Mouse (Mus musculus) C2C12 (cell line): Measurements from ENCODE around the gene 1700034J05Rik. TPM values are rescaled to one million over a fixed set of nuclear protein-coding genes. Genes with fewer than 3 reads are reported as not detected.

Experiments
- H3K27me3 ChIP-seq: one replicate; pipeline ENCODE4 v1.6.1; 2011; ENCODE audit not compliant: control insufficient read depth, insufficient read depth, insufficient read length
- H3K36me3 ChIP-seq: one replicate; pipeline ENCODE4 v1.6.1; 2011; ENCODE audit not compliant: control insufficient read depth, insufficient read depth
- H3K4me3 ChIP-seq: one replicate; pipeline ENCODE4 v1.5.1; 2011; ENCODE audit warnings: mild to moderate bottlenecking, control low read depth; ENCODE audit not compliant: poor library complexity, insufficient read depth, severe bottlenecking
- H3K79me2 ChIP-seq: one replicate; pipeline ENCODE4 v1.6.1; 2011; ENCODE audit not compliant: control insufficient read depth, insufficient read depth
- H3K79me3 ChIP-seq: one replicate; pipeline ENCODE4 v1.6.1; 2011; ENCODE audit warnings: low read depth, control low read depth
- H3ac ChIP-seq: one replicate; pipeline ENCODE3; 2011; ENCODE audit warnings: low read depth; ENCODE audit not compliant: control insufficient read depth, insufficient read length
- CEBPB ChIP-seq: IDR thresholded peaks from one replicate; pipeline ENCODE4 v1.6.1; 2011; ENCODE audit warnings: low read depth, mild to moderate bottlenecking, control low read depth, moderate library complexity
- CTCF ChIP-seq: IDR thresholded peaks from one replicate; pipeline ENCODE4 v1.5.1; 2011; ENCODE audit not compliant: control insufficient read depth, insufficient read depth, insufficient read length
- FOSL1 ChIP-seq: IDR thresholded peaks from one replicate; pipeline ENCODE4 v1.8.0; 2011; ENCODE audit warnings: mild to moderate bottlenecking, low read length; ENCODE audit not compliant: poor library complexity, insufficient read depth, severe bottlenecking
- MAX ChIP-seq: IDR thresholded peaks from one replicate; pipeline ENCODE4 v1.6.1; 2011; ENCODE audit warnings: mild to moderate bottlenecking, control low read depth
- MYOD1 ChIP-seq: IDR thresholded peaks from one replicate; pipeline ENCODE4 v1.6.1; 2011; ENCODE audit warnings: low read depth; ENCODE audit not compliant: control insufficient read depth, insufficient read length
- MYOG ChIP-seq: IDR thresholded peaks from one replicate; pipeline ENCODE4 v1.6.1; 2011; ENCODE audit not compliant: control insufficient read depth, insufficient read length; ENCODE audit errors: extremely low read depth
- USF1 ChIP-seq: IDR thresholded peaks from one replicate; pipeline ENCODE4 v1.6.1; 2011; ENCODE audit warnings: low read depth, mild to moderate bottlenecking, control low read depth, moderate library complexity
- long read RNA-seq, 2 experiments: library from polyadenylated mRNA; unstranded; transcript quantifications; one replicate each; pipeline ENCODE4 v2.0.0; 2019 to 2020
- polyA plus RNA-seq: library from polyadenylated mRNA; unstranded; fragments of >200 nt; fragmentation: generic; extraction: Trizol; gene quantifications from one replicate; pipeline ENCODE4 v1.2.1, GENCODE M21; 2012; ENCODE audit warnings: missing spikeins

1700034J05Rik gene
- polyA plus RNA-seq = 0.07 TPM
- long read RNA-seq, experiment 1 = 0 reads
- long read RNA-seq, experiment 2 = 0 reads

- H3K27me3 ChIP-seq = no peaks in the 10 kb centered on the region
- no peak within 1 kb of the TSS for H3ac ChIP-seq
- no peak within 1 kb of the TSS for H3K4me3 ChIP-seq
- peaks cover 4% of the 10 kb centered on the region for H3K36me3 ChIP-seq
- H3K79me2 ChIP-seq = peaks cover 99% of the 10 kb centered on the region
- no peak for TF ChIP-seq MYOG
- no peak for TF ChIP-seq MYOD1
- TF ChIP-seq CTCF = no peak
- TF ChIP-seq FOSL1 = no peak
- no peak for TF ChIP-seq USF1
- peaks cover 39% of the 10 kb centered on the region for H3K79me3 ChIP-seq
These were observed at the start of gene 1700034J05Rik for GRCm38 (mm10) chr6:146954258-146954657. 1700034J05Rik (minus strand) TSS chr6:146954422.

GRCm38 (mm10) chr6:146999755-147000154, 45.5 kb upstream of the 1700034J05Rik start:
- no peaks in the 10 kb centered on the region for H3K79me3 ChIP-seq
- no peak for TF ChIP-seq MYOD1
- no peak for TF ChIP-seq USF1
- no peak for TF ChIP-seq FOSL1
- TF ChIP-seq CTCF = no peak
- no peak for TF ChIP-seq CEBPB
- no peak overlapping the region for H3K4me3 ChIP-seq
- H3K79me2 ChIP-seq = no peaks in the 10 kb centered on the region
- peaks cover 78% of the 10 kb centered on the region for H3K36me3 ChIP-seq
- H3ac ChIP-seq = no peak overlapping the region
- H3K27me3 ChIP-seq = no peaks in the 10 kb centered on the region

GRCm38 (mm10) chr6:146999302-146999701, 45.1 kb upstream of the 1700034J05Rik start:
- TF ChIP-seq USF1 = no peak
- TF ChIP-seq CTCF = no peak
- no peak for TF ChIP-seq FOSL1
- no peak for TF ChIP-seq MYOG
- no peak for TF ChIP-seq MYOD1
- TF ChIP-seq CEBPB = no peak
- no peak for TF ChIP-seq MAX
- Histone ChIP-seq H3K4me3 (no peak overlapping the region), H3K36me3 (peaks cover 78% of the 10 kb centered on the region), H3ac (no peak overlapping the region), H3K27me3 (no peaks in the 10 kb centered on the region), H3K79me3 (no peaks in the 10 kb centered on the region), H3K79me2 (no peaks in the 10 kb centered on the region)

GRCm38 (mm10) chr6:146998710-146999109, 44.5 kb upstream of the 1700034J05Rik start:
- H3K4me3 ChIP-seq = no peak overlapping the region
- peaks cover 81% of the 10 kb centered on the region for H3K36me3 ChIP-seq
- TF ChIP-seq MAX (no peak), MYOD1 (no peak), CTCF (no peak), FOSL1 (no peak), MYOG (no peak), CEBPB (no peak), USF1 (no peak)
- no peaks in the 10 kb centered on the region for H3K79me3 ChIP-seq
- H3K27me3 ChIP-seq = no peaks in the 10 kb centered on the region
- H3ac ChIP-seq = no peak overlapping the region
- no peaks in the 10 kb centered on the region for H3K79me2 ChIP-seq

GRCm38 (mm10) chr6:146997006-146997405, 42.8 kb upstream of the 1700034J05Rik start:
- Histone ChIP-seq H3K27me3 (no peaks in the 10 kb centered on the region), H3K79me3 (no peaks in the 10 kb centered on the region), H3ac (no peak overlapping the region), H3K4me3 (no peak overlapping the region), H3K79me2 (no peaks in the 10 kb centered on the region), H3K36me3 (peaks cover 80% of the 10 kb centered on the region)
- TF ChIP-seq USF1 (no peak), CEBPB (no peak), FOSL1 (no peak), MAX (no peak), CTCF (no peak), MYOD1 (no peak), MYOG (no peak)

- TF ChIP-seq MYOG (no peak), CEBPB (no peak), MAX (no peak), USF1 (no peak), CTCF (no peak), FOSL1 (no peak), MYOD1 (no peak)
- no peak overlapping the region for H3ac ChIP-seq
- peaks cover 70% of the 10 kb centered on the region for H3K36me3 ChIP-seq
These were observed 41.7 kb upstream of the 1700034J05Rik start for GRCm38 (mm10) chr6:146995878-146996277.

More at GRCm38 (mm10) chr6:146995878-146996277, 41.7 kb upstream of the 1700034J05Rik start:
- H3K79me3 ChIP-seq = no peaks in the 10 kb centered on the region
- H3K4me3 ChIP-seq = no peak overlapping the region
- no peaks in the 10 kb centered on the region for H3K27me3 ChIP-seq
- H3K79me2 ChIP-seq = no peaks in the 10 kb centered on the region
